Mouse (Mus musculus) kidney, postnatal 0 days (tissue): ENCODE measurements around the gene Cpa5. TPM values are rescaled to one million over a fixed set of nuclear protein-coding genes. Genes with fewer than 3 reads are reported as not detected.

Source experiments
- ATAC-seq: fragments of 200-750 bp; cut with Nextera tagmentation; replicated peaks from 2 replicates; pipeline ENCODE4 v1.8.0; 2017; ENCODE audit warnings: low read depth, moderate number of reproducible peaks, moderate TSS enrichment, moderate library complexity; ENCODE audit not compliant: low FRiP score
- DNase-seq: peaks from one replicate; pipeline ENCODE4 v3.0.0-alpha.2; 2016; ENCODE audit warnings: low spot score
- H3K27ac ChIP-seq: fragments of 300-500 bp; sonication (generic); 2 replicates; pipeline ENCODE4 v1.5.1; 2014; ENCODE audit warnings: mild to moderate bottlenecking
- H3K27me3 ChIP-seq: fragments of 300-500 bp; sonication (generic); 2 replicates; pipeline ENCODE4 v1.6.1; 2014; ENCODE audit warnings: low read length, mixed read lengths; ENCODE audit not compliant: insufficient read depth
- H3K36me3 ChIP-seq: fragments of 300-500 bp; sonication (generic); 2 replicates; pipeline ENCODE4 v1.6.1; 2014; ENCODE audit warnings: low read length, mixed read lengths; ENCODE audit not compliant: insufficient read depth
- H3K4me1 ChIP-seq: fragments of 300-500 bp; sonication (generic); replicated peaks from 2 replicates; pipeline ENCODE4 v1.6.1; 2014; ENCODE audit warnings: antibody characterized with exemption, low read length, mixed read lengths; ENCODE audit not compliant: insufficient read depth
- H3K4me2 ChIP-seq: fragments of 300-500 bp; sonication (generic); 2 replicates; pipeline ENCODE4 v1.6.1; 2014; ENCODE audit warnings: mild to moderate bottlenecking, low read length, moderate library complexity, mixed read lengths
- H3K4me3 ChIP-seq: fragments of 300-500 bp; sonication (generic); replicated peaks from 2 replicates; pipeline ENCODE4 v1.5.1; 2014; ENCODE audit warnings: low read depth, low read length
- H3K9ac ChIP-seq: fragments of 300-500 bp; sonication (generic); 2 replicates; pipeline ENCODE4 v1.6.1; 2014; ENCODE audit warnings: low read depth, low read length
- H3K9me3 ChIP-seq: fragments of 300-500 bp; sonication (generic); replicated peaks from 2 replicates; pipeline ENCODE4 v1.6.1; 2016; ENCODE audit warnings: low read length, inconsistent platforms, mixed read lengths
- CTCF ChIP-seq: IDR thresholded peaks from 2 replicates; pipeline ENCODE4 v1.5.1; 2016; ENCODE audit warnings: antibody characterized with exemption, low read depth, mild to moderate bottlenecking, moderate library complexity
- WGBS: fragments of 180-500 bp; shearing (Covaris S2); extraction: QIAGEN DNeasy Blood & Tissue Kit; methylation state at CpG from one replicate; pipeline ENCODE4 v1.1.7; 2014; 5-methylcytosine and 5-hydroxymethylcytosine counted together
- polyA plus RNA-seq: library from polyadenylated mRNA; unstranded; fragments of >200 nt; fragmentation: Nextera tagmentation; extraction: Ambion mirVana; gene quantifications from 2 replicates; pipeline ENCODE4 v1.2.1, GENCODE M21; 2015

Cpa5 gene
- polyA plus RNA-seq, 1 experiment from 2014 or later = 0.28 TPM

- no peak for DNase-seq
- TF ChIP-seq CTCF = no peak
- 66% methylated on average over 20 of the region's 20 CpGs for WGBS
- no peak overlapping the region for H3K27ac ChIP-seq
- peaks cover 4% of the 10 kb centered on the region; the same call in 1 of the 2 replicates for H3K4me1 ChIP-seq
- H3K4me2 ChIP-seq = no peak overlapping the region
- ATAC-seq = no peak
- no peaks in the 10 kb centered on the region for H3K9me3 ChIP-seq
- no peak overlapping the region for H3K4me3 ChIP-seq
- H3K36me3 ChIP-seq = no peaks in the 10 kb centered on the region
- H3K27me3 ChIP-seq = no peaks in the 10 kb centered on the region
- no peak overlapping the region for H3K9ac ChIP-seq
These were observed 38.1 kb upstream of the Cpa5 start for GRCm38 (mm10) chr6:30572456-30573311.

DNA sequence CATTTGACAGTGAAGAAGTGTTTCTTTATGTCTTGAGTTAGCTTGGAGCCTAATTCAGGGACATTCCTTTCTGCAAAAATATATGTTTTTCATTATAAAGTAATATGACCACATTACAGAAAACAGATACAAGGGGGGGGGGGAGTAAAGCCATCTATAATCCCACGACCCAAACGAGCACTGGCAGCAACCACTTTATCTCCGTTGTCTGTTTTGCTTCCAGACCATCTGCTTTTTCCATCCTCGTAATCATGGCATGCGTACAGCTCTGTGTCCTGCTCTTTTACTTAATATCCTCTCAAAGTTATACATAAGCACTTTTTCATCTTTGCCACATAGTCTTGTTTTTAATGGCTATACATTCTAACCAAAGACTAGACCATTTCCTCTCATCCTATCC is 37.4 kb upstream of the Cpa5 start:
- WGBS = 76% methylated on average over 5 of the region's 5 CpGs
- peaks cover 4% of the 10 kb centered on the region; the same call in 1 of the 2 replicates for H3K4me1 ChIP-seq
- H3K4me2 ChIP-seq = no peak overlapping the region
- no peak for TF ChIP-seq CTCF
- DNase-seq = no peak
- H3K27me3 ChIP-seq = no peaks in the 10 kb centered on the region
- H3K36me3 ChIP-seq = no peaks in the 10 kb centered on the region
- no peak overlapping the region for H3K4me3 ChIP-seq
- H3K27ac ChIP-seq = no peak overlapping the region
- H3K9me3 ChIP-seq = no peaks in the 10 kb centered on the region
- no peak for ATAC-seq
- H3K9ac ChIP-seq = no peak overlapping the region

DNA sequence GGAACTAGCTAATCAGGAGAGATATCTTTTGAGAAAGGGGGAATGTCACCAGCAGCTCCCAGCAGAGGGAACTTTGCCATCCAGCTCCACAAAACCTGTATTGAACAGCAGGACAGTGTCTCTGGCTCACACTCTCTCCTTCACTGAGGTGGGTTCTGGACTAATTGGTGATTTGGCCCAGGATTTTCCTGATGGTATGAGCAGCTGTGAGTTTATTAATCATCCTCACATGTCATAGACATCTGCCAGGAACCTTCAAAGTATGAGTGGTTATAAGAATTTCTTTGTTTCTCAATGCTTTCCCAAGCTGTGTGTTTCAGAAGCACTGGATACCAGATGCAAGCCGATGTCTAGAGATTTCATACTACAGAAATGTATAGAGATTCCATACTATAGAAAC is 35.9 kb upstream of the Cpa5 start:
- ATAC-seq (no peak), DNase-seq (no peak)
- Histone ChIP-seq H3K4me3 (no peak overlapping the region), H3K36me3 (no peaks in the 10 kb centered on the region), H3K27me3 (no peaks in the 10 kb centered on the region), H3K27ac (no peak overlapping the region), H3K4me1 (peaks cover 4% of the 10 kb centered on the region; the same call in 1 of the 2 replicates), H3K9me3 (no peaks in the 10 kb centered on the region), H3K4me2 (no peak overlapping the region), H3K9ac (no peak overlapping the region)
- WGBS = 97% methylated on average over 1 of the region's 1 CpGs
- TF ChIP-seq CTCF = no peak

DNA sequence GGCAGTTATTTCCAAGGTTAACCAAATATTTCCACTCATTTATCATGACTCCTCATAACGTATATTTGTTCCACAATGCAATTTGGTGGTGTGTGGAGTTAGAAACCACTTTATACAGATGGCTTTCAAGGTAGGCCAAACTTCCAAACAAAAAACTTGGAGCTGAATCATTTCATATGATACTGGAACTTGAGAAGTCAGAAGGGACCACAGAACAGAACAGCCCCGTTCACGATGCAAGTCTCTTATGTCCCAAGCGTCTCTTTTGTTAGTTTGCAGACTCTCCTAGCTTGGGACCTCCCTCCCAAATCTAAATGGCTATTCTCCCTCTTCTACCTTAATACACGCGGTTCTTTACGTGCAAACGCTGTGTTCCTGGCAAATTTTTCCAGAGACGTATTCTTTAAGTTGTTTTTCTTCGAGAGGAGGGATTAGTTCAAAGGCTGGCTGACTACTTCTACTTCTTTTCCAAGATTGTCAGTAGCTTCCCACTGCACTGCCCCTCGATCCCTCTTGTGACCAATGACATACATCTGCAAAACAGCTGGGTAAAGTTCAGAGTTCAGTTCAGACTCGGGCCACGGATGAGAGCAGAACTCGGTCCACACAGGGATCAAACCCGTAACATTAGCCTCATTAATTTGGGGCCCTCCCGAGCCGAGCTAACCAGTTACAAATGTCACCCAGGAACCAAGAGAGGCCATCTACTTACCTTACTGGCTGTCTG is 34.2 kb upstream of the Cpa5 start:
- no peak overlapping the region for H3K9ac ChIP-seq
- no peak overlapping the region for H3K4me3 ChIP-seq
- no peak for ATAC-seq
- no peak for DNase-seq
- H3K27me3 ChIP-seq = no peaks in the 10 kb centered on the region
- 41% methylated on average over 17 of the region's 17 CpGs for WGBS
- peaks cover 4% of the 10 kb centered on the region; the same call in 1 of the 2 replicates for H3K4me1 ChIP-seq
- H3K27ac ChIP-seq = no peak overlapping the region
- no peaks in the 10 kb centered on the region for H3K36me3 ChIP-seq
- no peak for TF ChIP-seq CTCF
- no peak overlapping the region for H3K4me2 ChIP-seq
- H3K9me3 ChIP-seq = no peaks in the 10 kb centered on the region

GRCm38 (mm10) chr6:30579961-30580840 is 30.6 kb upstream of the Cpa5 start:
- ATAC-seq (no peak), DNase-seq (peak; percentile 69)
- no peaks in the 10 kb centered on the region for H3K36me3 ChIP-seq
- no peak overlapping the region for H3K27ac ChIP-seq
- no peak overlapping the region for H3K9ac ChIP-seq
- H3K4me2 ChIP-seq = no peak overlapping the region
- no peaks in the 10 kb centered on the region for H3K9me3 ChIP-seq
- TF ChIP-seq CTCF = no peak
- no peak overlapping the region for H3K4me3 ChIP-seq
- peaks cover 4% of the 10 kb centered on the region; the same call in 1 of the 2 replicates for H3K4me1 ChIP-seq
- WGBS = 45% methylated on average over 17 of the region's 17 CpGs
- no peaks in the 10 kb centered on the region for H3K27me3 ChIP-seq

GRCm38 (mm10) chr6:30580841-30581176 is 30.0 kb upstream of the Cpa5 start:
- H3K4me3 ChIP-seq = no peak overlapping the region
- peaks cover 4% of the 10 kb centered on the region; the same call in 1 of the 2 replicates for H3K4me1 ChIP-seq
- no peaks in the 10 kb centered on the region for H3K36me3 ChIP-seq
- 42% methylated on average over 8 of the region's 8 CpGs for WGBS
- DNase-seq = no peak
- H3K27ac ChIP-seq = no peak overlapping the region
- H3K27me3 ChIP-seq = no peaks in the 10 kb centered on the region
- ATAC-seq = no peak
- H3K4me2 ChIP-seq = no peak overlapping the region
- no peak overlapping the region for H3K9ac ChIP-seq
- no peak for TF ChIP-seq CTCF
- no peaks in the 10 kb centered on the region for H3K9me3 ChIP-seq
